Mouse (Mus musculus) intestine, embryonic 14.5 days (tissue): ENCODE results near the gene Cenpx. TPM values are rescaled to one million over a fixed set of nuclear protein-coding genes. Genes with fewer than 3 reads are reported as not detected.
A peak's percentile ranks its signal among the peaks of the same experiment; 100 is the strongest.
"Not testable (repeated sequence)": the region's sequence is repeated elsewhere in the genome, so short reads cannot be mapped to it uniquely, and the experiment has no call there.

ENCODE experiments used
- ATAC-seq: fragments of 200-750 bp; cut with Nextera tagmentation; replicated peaks from 2 replicates; pipeline ENCODE4 v1.8.0; 2017; ENCODE audit warnings: low read depth, moderate number of reproducible peaks, moderate TSS enrichment, moderate library complexity; ENCODE audit not compliant: low FRiP score, low TSS enrichment
- DNase-seq: peaks from one replicate; pipeline ENCODE4 v3.0.0-alpha.2; 2018; ENCODE audit warnings: low spot score
- H3K27ac ChIP-seq: fragments of 300-500 bp; sonication (generic); 2 replicates; pipeline ENCODE4 v1.5.1; 2014; ENCODE audit warnings: low read depth, mild to moderate bottlenecking, control low read depth
- H3K27me3 ChIP-seq: fragments of 300-500 bp; sonication (generic); replicated peaks from 2 replicates; pipeline ENCODE4 v1.6.1; 2014; ENCODE audit warnings: low read length, control low read depth; ENCODE audit not compliant: control insufficient read depth, insufficient read depth
- H3K36me3 ChIP-seq: fragments of 300-500 bp; sonication (generic); 2 replicates; pipeline ENCODE4 v1.6.1; 2014; ENCODE audit warnings: low read length, control low read depth; ENCODE audit not compliant: control insufficient read depth, insufficient read depth
- H3K4me1 ChIP-seq: fragments of 300-500 bp; sonication (generic); replicated peaks from 2 replicates; pipeline ENCODE4 v1.6.1; 2014; ENCODE audit warnings: low read length, control low read depth, mixed read lengths; ENCODE audit not compliant: control insufficient read depth, insufficient read depth
- H3K4me2 ChIP-seq: fragments of 300-500 bp; sonication (generic); 2 replicates; pipeline ENCODE4 v1.6.1; 2014; ENCODE audit warnings: low read length
- H3K4me3 ChIP-seq: fragments of 300-500 bp; sonication (generic); 2 replicates; pipeline ENCODE4 v1.5.1; 2014; ENCODE audit warnings: low read depth, low read length, control low read depth, mixed read lengths
- H3K9ac ChIP-seq: fragments of 300-500 bp; sonication (generic); 2 replicates; pipeline ENCODE4 v1.6.1; 2014; ENCODE audit warnings: mild to moderate bottlenecking, low read length
- H3K9me3 ChIP-seq: fragments of 300-500 bp; sonication (generic); 2 replicates; pipeline ENCODE4 v1.6.1; 2016; ENCODE audit warnings: low read length, control low read depth; ENCODE audit not compliant: control insufficient read depth
- WGBS: fragments of 180-500 bp; shearing (Covaris S2); extraction: QIAGEN DNeasy Blood & Tissue Kit; methylation state at CpG from one replicate; pipeline ENCODE4 v1.1.7; 2014; 5-methylcytosine and 5-hydroxymethylcytosine counted together
- polyA plus RNA-seq: library from polyadenylated mRNA; unstranded; fragments of >200 nt; fragmentation: Nextera tagmentation; extraction: Ambion mirVana; gene quantifications from 2 replicates; pipeline ENCODE4 v1.2.1, GENCODE M21; 2014

The Cenpx gene
- polyA plus RNA-seq, 1 experiment from 2014 or later = 178 TPM

DNA sequence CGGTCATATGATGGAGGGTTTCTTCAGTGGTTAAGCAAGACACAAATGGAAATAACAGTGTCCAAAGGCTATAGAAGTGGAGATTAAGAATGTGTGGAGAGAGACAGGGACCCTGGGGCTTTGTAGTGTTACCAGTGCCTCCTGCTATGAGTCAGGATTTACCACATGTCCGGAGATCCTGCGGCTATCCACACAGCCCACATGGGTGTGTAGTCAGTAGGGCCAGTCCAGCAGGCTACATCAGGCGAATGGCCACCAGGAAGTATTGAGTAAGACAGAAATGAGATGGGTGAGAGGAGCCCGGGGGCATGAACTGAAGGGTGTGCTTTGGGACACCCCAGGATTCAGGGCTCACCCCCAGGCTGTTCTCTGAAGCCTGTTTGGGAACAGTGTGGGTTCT, 30.9 kb downstream of the Cenpx start:
- peaks cover 64% of the 10 kb centered on the region for H3K36me3 ChIP-seq
- 86% methylated on average over 5 of the region's 5 CpGs for whole genome bisulfite sequencing
- no peak overlapping the region for H3K4me2 ChIP-seq
- no peak overlapping the region for H3K4me3 ChIP-seq
- H3K27me3 ChIP-seq = no peaks in the 10 kb centered on the region
- no peak overlapping the region for H3K27ac ChIP-seq
- ATAC-seq (no peak), DNase-seq (no peak)
- no peak overlapping the region for H3K9ac ChIP-seq
- no peaks in the 10 kb centered on the region for H3K4me1 ChIP-seq
- H3K9me3 ChIP-seq = no peaks in the 10 kb centered on the region

DNA sequence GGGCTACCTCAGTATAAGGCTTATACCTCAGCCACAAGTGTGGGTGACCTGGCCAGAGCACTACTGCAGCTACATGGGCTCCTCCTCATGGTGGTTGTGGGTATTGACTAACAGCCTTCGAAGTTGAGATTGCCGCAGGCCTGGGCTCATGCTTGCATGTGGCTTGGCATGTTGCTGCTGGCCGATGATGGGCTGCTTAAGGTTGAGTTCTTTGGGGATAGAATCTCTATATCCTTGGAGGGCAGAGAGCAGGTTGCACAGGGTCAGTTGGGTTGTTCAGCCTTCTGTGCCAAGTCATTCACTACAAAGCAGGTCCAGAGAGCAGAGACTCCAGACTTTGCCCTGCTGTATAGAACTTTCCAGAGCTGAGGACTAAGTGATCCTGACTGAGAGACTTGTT, 33.6 kb downstream of the Cenpx start:
- no peak for DNase-seq
- Histone ChIP-seq H3K27me3 (no peaks in the 10 kb centered on the region), H3K27ac (no peak overlapping the region), H3K36me3 (peaks cover 64% of the 10 kb centered on the region), H3K4me2 (no peak overlapping the region), H3K4me1 (no peaks in the 10 kb centered on the region), H3K4me3 (no peak overlapping the region), H3K9ac (no peak overlapping the region), H3K9me3 (no peaks in the 10 kb centered on the region)
- ATAC-seq = no peak
- 83% methylated on average over 3 of the region's 3 CpGs for WGBS

DNA sequence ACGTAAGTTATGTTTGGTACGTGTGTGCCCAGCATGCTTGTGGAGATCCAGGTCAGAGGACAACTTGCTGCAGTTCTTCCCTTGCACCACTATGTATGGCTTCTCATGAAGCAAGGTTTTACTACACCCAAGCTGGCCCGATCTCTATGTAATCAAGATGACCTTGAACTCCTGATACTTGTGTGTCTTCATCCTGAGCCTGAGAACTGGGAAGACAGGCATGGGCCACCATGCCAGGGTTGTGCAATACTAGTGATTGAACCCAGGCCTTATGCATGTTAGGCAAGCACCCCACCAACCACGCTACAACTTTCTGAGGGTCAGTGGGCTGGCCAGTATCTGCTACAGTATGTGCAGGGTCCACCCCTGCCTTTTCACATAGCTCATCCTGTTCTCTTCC, 36.6 kb downstream of the Cenpx start:
- Histone ChIP-seq H3K4me1 (no peaks in the 10 kb centered on the region; the same call in 1 of the 2 replicates), H3K27ac (no peak overlapping the region), H3K27me3 (no peaks in the 10 kb centered on the region), H3K36me3 (peaks cover 51% of the 10 kb centered on the region), H3K4me2 (no peak overlapping the region), H3K9ac (no peak overlapping the region), H3K4me3 (no peak overlapping the region), H3K9me3 (no peaks in the 10 kb centered on the region)
- 85% methylated on average over 4 of the region's 4 CpGs for WGBS
- ATAC-seq (no peak), DNase-seq (no peak)

DNA sequence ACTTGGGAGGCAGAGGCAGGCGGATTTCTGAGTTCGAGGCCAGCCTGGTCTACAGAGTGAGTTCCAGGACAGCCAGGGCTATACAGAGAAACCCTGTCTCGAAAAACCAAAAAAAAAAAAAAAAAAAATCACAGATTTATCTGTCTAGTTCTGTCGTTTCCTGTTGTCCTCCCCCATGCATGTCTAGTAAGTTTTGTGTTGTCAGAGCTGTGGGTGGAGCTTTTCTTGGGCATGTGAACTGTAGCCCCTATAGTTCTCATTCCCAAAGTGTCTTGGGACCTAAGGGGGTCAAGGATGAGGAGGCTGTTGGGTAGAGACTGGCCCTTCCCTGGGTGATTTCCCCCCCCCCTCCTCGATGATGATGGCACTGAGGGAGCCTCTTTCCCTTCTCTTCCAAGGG, 37.7 kb downstream of the Cenpx start:
- not testable (repeated sequence) for H3K4me2 ChIP-seq, H3K27me3 ChIP-seq, H3K9ac ChIP-seq, H3K9me3 ChIP-seq, ATAC-seq, H3K4me3 ChIP-seq, H3K27ac ChIP-seq, H3K4me1 ChIP-seq, DNase-seq
- WGBS = 82% methylated on average over 4 of the region's 5 CpGs
- peaks cover 45% of the 10 kb centered on the region for H3K36me3 ChIP-seq

DNA sequence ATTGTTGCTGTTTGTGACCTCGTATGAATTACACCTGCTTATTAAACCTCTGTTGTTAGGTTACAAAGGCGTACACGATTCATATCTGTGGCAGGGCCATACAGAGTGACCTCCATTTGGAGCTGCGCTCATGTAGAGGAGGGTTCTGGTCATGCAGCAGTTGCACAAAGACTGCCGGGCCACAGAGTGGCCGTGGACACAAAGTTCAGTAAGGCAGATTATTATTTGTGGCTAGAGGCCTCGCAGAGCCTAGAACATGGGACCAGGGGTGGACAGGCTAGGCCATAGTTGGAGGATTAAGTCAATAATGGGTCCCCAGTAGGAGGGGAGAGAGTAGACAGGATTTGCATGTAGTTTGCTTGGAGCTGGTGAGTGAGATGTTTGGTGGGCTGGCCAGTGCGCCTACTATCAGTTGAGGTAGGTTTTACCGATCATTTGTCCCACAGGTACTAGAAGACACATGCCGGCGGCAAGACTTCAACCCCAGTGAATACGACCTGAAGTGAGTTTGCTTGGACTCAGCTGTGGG, 39.9 kb downstream of the Cenpx start:
- Histone ChIP-seq H3K27me3 (no peaks in the 10 kb centered on the region), H3K4me1 (no peaks in the 10 kb centered on the region; the same call in 1 of the 2 replicates), H3K27ac (peak overlapping the region; percentile 84), H3K4me3 (peak overlapping the region; percentile 66), H3K9me3 (no peaks in the 10 kb centered on the region), H3K9ac (peak overlapping the region; percentile 72), H3K4me2 (peak overlapping the region; percentile 56), H3K36me3 (peaks cover 26% of the 10 kb centered on the region)
- ATAC-seq (peak; percentile 10; the same call in 1 of the 2 replicates), DNase-seq (no peak)
- WGBS = 36% methylated on average over 12 of the region's 12 CpGs

DNA sequence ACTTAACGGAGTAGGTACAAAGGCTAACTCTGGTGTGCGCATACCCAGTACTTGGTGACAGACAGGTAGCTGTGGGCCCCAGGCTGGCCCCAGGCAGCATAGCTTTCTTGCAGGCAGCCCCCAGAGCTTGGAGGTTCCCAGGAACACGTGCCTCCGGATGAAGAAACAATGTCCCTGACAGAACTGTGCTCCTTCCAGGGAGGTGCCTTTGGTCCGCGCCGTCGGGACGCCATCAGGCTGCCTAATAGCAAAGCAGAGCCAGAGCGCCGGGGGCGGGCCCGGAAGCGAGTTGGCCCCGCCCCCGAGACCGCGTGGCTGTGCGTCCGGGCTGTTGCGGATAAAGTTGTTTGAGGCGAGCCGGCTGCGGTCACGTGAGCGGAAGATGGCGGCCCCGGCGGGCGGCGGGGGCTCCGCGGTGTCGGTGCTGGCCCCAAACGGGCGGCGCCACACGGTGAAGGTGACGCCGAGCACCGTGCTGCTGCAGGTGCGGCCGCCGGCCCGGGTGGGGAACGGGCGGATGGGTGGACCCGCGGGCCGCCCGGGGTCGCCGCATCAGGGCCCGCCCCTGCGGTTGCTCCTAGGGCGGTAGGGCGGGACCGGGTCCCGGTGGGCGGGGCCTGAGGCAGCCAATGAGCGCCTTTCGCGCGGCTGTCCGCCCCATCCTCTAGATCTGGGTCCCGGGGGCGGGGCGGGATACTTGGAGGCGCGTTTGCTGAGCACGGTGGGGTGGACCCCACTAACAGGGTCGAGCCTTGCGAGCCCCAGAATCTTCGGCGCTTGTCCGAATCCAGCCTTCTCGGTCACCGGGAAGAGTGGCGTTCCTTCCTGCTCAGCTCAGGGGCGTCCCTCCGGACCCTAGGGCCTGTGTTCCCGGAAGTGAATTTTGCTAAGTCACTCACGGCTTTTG, 40.6 kb downstream of the Cenpx start, which contains the start of gene Aspscr1:
Aspscr1 (plus strand) TSS at position 287 of the 907 bp plus-strand sequence.
- no peaks in the 10 kb centered on the region for H3K9me3 ChIP-seq
- H3K4me2 ChIP-seq = peak within 1 kb of the TSS; percentile 56
- DNase-seq = peak; percentile 95
- peak within 1 kb of the TSS; percentile 66 for H3K4me3 ChIP-seq
- peak; percentile 98 for ATAC-seq
- H3K27ac ChIP-seq = peak within 1 kb of the TSS; percentile 84
- H3K36me3 ChIP-seq = 0 out of 2 replicates have a peak, but pooled peaks cover 20% of the 10 kb centered on the region
- peak within 1 kb of the TSS; percentile 72 for H3K9ac ChIP-seq
- no peaks in the 10 kb centered on the region; the same call in 1 of the 2 replicates for H3K4me1 ChIP-seq
- WGBS = under 1% methylated on average over 78 of the region's 83 CpGs
- H3K27me3 ChIP-seq = no peaks in the 10 kb centered on the region

DNA sequence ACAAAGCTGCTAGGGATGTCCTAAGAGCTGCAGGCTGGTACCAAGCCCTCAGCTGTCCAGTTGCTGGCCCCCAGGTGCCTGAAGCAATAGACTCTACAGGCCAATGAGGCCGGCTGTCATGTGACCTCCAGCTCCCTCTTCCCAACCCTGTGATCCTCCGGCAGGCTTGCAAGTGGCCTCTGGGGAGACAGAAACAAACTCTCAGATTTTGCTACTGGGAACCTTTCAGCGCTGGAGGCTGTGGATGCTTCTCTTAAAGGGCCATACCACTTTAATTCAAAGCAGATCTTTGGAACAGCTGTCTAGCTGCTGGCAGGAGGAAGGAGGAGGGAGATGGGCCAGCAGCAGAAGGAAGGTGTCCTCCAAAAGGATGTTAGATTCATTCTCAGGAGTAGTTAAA, 46.9 kb downstream of the Cenpx start:
- Histone ChIP-seq H3K36me3 (no peaks in the 10 kb centered on the region), H3K4me3 (no peak overlapping the region), H3K4me2 (no peak overlapping the region), H3K27ac (no peak overlapping the region), H3K4me1 (no peaks in the 10 kb centered on the region), H3K27me3 (peaks cover 20% of the 10 kb centered on the region), H3K9me3 (no peaks in the 10 kb centered on the region), H3K9ac (no peak overlapping the region)
- WGBS = 4% methylated on average over 3 of the region's 3 CpGs
- DNase-seq = no peak
- no peak for ATAC-seq

DNA sequence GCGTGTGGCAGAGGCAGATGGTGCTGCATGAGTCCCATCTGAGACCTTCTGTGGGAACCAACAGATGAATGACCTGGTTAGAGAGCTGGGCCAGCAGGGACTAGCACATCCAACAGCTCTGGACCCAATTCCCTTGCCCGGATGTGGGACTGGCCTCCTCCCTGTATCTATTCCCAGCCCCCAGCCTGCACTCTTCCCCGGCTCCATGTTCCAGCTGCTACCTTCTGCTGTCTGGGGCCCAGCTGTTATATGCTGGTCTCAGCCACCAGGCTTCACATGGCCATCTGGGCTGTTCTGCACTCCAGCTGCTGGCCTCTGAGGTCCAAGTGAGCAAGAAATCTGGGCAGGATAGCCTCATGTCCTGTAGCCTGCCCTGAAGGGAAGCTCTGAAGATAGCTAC, 48.1 kb downstream of the Cenpx start:
- Histone ChIP-seq H3K4me1 (peaks cover 7% of the 10 kb centered on the region), H3K9me3 (no peaks in the 10 kb centered on the region), H3K4me3 (no peak overlapping the region), H3K27ac (no peak overlapping the region), H3K9ac (no peak overlapping the region), H3K27me3 (peaks cover 32% of the 10 kb centered on the region), H3K36me3 (no peaks in the 10 kb centered on the region), H3K4me2 (no peak overlapping the region)
- DNase-seq (no peak), ATAC-seq (no peak)
- WGBS = 64% methylated on average over 3 of the region's 3 CpGs
